Mouse (Mus musculus): ENCODE data around the gene Reep3.

DNA sequence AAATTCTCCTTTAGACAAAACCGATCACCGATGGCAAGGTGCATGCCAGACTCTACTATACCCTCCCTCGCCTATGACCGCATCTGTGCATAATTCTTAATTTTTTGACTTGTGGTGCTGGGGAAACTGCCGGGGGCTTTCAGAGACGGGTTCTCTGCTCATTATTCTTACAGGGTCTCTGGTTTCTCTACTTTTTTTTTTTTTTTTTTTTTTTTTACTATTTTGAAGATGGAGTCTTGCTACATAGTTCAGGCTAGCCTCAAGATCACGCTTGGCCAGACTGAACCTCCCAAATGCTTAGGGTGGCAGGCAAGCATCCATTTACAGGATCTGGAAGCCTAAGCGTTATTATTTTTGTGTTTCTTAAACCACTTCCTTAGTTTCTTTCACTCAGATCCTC, 23.2 kb downstream of the Reep3 start:
- TF ChIP-seq CTCF (conservative IDR thresholded peaks at IDR 0.05; ENCODE audit: low read length) (no peak), POU5F1 (IDR thresholded peaks at IDR 0.05; ENCODE audit: borderline replicate concordance, low read length) (no peak), NANOG (IDR thresholded peaks at IDR 0.05; ENCODE audit: borderline replicate concordance, low read length) (no peak)

All from E14TG2a.4 (cell line).